Mouse (Mus musculus): ENCODE data around the gene Ush2a. TPM values are rescaled to one million over a fixed set of nuclear protein-coding genes. Genes with fewer than 3 reads are reported as not detected.

Ush2a gene
- total and polyA plus RNA-seq, 3 experiments: 0.09 to 0.13 TPM; not detected in 1

DNA sequence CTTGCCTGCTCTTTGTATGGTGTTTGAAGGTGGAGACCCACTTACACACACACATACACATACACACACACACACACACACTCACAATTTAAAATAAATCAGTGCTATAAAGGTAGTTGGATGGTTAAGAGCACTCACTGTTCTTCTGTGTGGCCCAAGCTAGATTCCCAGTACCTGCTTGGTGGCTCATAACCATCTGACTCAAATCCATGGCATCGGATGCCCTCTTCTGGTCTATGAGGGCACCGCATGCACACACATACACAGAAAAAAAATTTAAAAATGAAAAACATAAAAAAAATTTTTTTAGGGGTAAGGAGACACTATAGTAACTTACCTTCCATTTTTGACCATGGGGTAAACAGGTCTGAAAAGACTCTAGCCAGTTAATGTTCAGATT, 593.2 kb downstream of the Ush2a start:
- Histone ChIP-seq H3K4me3 (no peak overlapping the region), H3K79me2 (replicated peaks; ENCODE audit: control insufficient read depth, insufficient read depth, low read length) (no peaks in the 10 kb centered on the region), H3K9ac (ENCODE audit: low read depth, low read length) (no peak overlapping the region), H3K4me1 (ENCODE audit: control insufficient read depth, insufficient read depth, low read length) (no peaks in the 10 kb centered on the region), H3K36me3 (ENCODE audit: control insufficient read depth, insufficient read depth, low read length) (no peaks in the 10 kb centered on the region), H3K27ac (no peak overlapping the region), H3K27me3 (ENCODE audit: control insufficient read depth, insufficient read depth, low read length) (no peaks in the 10 kb centered on the region)
- intact Hi-C loops (cut with DNase I): no loop called here
- DNase-seq: no peak
- TF ChIP-seq POLR2A (IDR thresholded peaks at IDR 0.05; ENCODE audit: insufficient read depth, low read depth, low read length) (no peak), CTCF (IDR thresholded peaks at IDR 0.05) (no peak; the same call in 1 of the 2 replicates), EP300 (IDR thresholded peaks at IDR 0.05; ENCODE audit: insufficient read depth, low read depth, low read length) (no peak)
- WGBS: 98% methylated on average over 2 of the region's 2 CpGs

DNA sequence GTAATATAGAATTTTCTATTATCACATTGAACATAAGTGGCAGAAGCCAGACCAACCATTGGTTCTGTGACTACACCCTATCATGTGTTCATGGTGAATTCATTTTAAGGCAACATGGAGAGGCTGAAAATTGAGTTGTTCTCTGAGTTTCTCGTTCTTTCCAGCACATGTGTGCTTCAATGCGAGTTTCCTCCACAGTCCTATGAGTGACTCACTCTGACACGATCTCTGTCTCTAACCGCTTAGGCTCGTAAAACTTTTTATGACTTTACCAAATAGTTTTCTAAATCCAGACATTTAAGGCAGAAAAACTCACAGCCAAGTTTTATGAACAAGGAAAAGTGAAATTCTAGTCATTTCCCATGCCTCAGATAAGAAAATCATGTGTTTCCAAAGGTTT, 597.9 kb downstream of the Ush2a start:
- Histone ChIP-seq H3K27me3 (ENCODE audit: control insufficient read depth, insufficient read depth, low read length) (no peaks in the 10 kb centered on the region), H3K27ac (no peak overlapping the region), H3K36me3 (ENCODE audit: control insufficient read depth, insufficient read depth, low read length) (no peaks in the 10 kb centered on the region), H3K4me3 (no peak overlapping the region), H3K4me1 (ENCODE audit: control insufficient read depth, insufficient read depth, low read length) (no peaks in the 10 kb centered on the region), H3K79me2 (replicated peaks; ENCODE audit: control insufficient read depth, insufficient read depth, low read length) (no peaks in the 10 kb centered on the region), H3K9ac (ENCODE audit: low read depth, low read length) (no peak overlapping the region)
- no peak for TF ChIP-seq CTCF (IDR thresholded peaks at IDR 0.05)
- TF ChIP-seq POLR2A (IDR thresholded peaks at IDR 0.05; ENCODE audit: insufficient read depth, low read depth, low read length): no peak
- TF ChIP-seq EP300 (IDR thresholded peaks at IDR 0.05; ENCODE audit: insufficient read depth, low read depth, low read length): no peak
- no peak for DNase-seq
- intact Hi-C loops (cut with DNase I): no loop called here
- WGBS: 80% methylated on average over 5 of the region's 5 CpGs

DNA sequence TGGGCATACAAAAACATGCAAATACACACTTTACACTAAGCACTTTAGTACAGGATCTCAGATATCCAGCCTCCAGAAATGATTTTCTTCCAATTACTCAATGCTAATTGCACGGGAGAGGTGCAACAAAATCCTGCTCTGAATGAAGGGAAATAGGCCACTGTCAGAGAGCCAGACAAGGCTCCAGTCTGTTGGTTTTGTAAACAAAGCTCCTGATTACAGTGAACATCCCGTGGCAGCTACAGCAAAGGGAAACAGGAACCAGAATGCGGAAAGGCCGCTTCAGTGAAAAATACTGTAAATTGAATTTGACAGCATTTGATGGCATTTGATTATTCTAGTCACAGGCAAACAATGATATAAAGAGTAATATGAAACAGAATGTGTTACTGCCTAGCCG, 604.1 kb downstream of the Ush2a start:
- H3K27me3 ChIP-seq (ENCODE audit: control insufficient read depth, insufficient read depth, low read length): no peaks in the 10 kb centered on the region
- DNase-seq: no peak
- no peak overlapping the region; the same call in 1 of the 2 replicates for H3K4me3 ChIP-seq
- H3K9ac ChIP-seq (ENCODE audit: low read depth, low read length): no peak overlapping the region
- no peak overlapping the region for H3K27ac ChIP-seq
- no peak for TF ChIP-seq EP300 (IDR thresholded peaks at IDR 0.05; ENCODE audit: insufficient read depth, low read depth, low read length)
- no peaks in the 10 kb centered on the region for H3K79me2 ChIP-seq (replicated peaks; ENCODE audit: control insufficient read depth, insufficient read depth, low read length)
- intact Hi-C loops (cut with DNase I): no loop called here
- WGBS: 38% methylated on average over 5 of the region's 5 CpGs
- H3K4me1 ChIP-seq (ENCODE audit: control insufficient read depth, insufficient read depth, low read length): no peaks in the 10 kb centered on the region; the same call in none of the 2 replicates
- H3K36me3 ChIP-seq (ENCODE audit: control insufficient read depth, insufficient read depth, low read length): no peaks in the 10 kb centered on the region

DNA sequence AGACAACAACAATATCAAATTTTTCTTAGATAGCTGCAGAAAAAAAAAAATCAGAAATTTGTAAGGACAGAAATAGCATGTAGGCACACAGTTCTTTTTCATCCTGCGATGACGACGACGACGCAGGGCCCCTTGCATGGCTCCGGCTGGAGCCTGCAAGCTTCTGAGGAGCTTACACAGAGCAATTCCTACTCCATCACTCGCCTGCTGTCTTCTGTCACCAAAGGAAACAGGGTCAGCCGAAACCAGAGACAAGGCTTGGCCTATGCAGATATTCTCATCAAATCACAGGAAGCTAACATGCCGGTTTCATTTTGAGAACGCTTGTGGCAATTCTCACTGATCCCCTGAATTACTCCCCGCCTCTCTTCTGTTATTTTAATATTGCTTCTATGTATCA, 604.7 kb downstream of the Ush2a start:
- Histone ChIP-seq H3K4me1 (ENCODE audit: control insufficient read depth, insufficient read depth, low read length) (no peaks in the 10 kb centered on the region; the same call in none of the 2 replicates), H3K27me3 (ENCODE audit: control insufficient read depth, insufficient read depth, low read length) (no peaks in the 10 kb centered on the region), H3K79me2 (replicated peaks; ENCODE audit: control insufficient read depth, insufficient read depth, low read length) (no peaks in the 10 kb centered on the region), H3K4me3 (peak overlapping the region; percentile 20; the same call in 1 of the 2 replicates), H3K27ac (no peak overlapping the region), H3K9ac (ENCODE audit: low read depth, low read length) (no peak overlapping the region), H3K36me3 (ENCODE audit: control insufficient read depth, insufficient read depth, low read length) (no peaks in the 10 kb centered on the region)
- 34% methylated on average over 11 of the region's 11 CpGs for WGBS
- DNase-seq: no peak
- intact Hi-C loops (cut with DNase I): no loop called here
- no peak for TF ChIP-seq POLR2A (IDR thresholded peaks at IDR 0.05; ENCODE audit: insufficient read depth, low read depth, low read length)
- TF ChIP-seq CTCF (IDR thresholded peaks at IDR 0.05): no peak
- TF ChIP-seq EP300 (IDR thresholded peaks at IDR 0.05; ENCODE audit: insufficient read depth, low read depth, low read length): no peak

DNA sequence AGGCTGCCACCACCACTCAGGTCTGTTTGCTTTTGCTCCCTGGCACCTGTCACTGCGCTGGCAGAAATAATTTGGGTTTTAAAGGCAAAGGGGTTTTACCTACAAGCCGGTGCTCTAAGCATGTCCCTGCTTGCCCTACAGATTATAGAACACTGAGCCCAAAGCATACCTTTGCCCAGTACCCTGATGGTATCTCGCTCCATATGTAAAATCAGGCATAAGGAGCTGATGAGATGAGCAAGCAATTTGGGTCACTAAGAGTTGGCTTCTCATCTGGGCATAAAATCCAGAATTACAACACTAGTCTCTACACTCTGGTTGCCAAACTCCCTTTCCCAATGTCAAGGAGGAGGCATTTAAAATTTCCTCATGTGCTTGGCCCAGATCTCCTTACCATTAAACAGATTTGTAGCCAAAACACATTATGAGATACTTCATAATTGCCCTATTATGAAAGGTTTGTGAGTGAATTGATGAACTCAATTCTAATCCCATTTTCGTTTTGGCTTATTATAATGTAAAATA, 616.8 kb downstream of the Ush2a start:
- intact Hi-C loops (cut with DNase I): no loop called here
- H3K36me3 ChIP-seq (ENCODE audit: control insufficient read depth, insufficient read depth, low read length): no peaks in the 10 kb centered on the region
- 82% methylated on average over 4 of the region's 4 CpGs for WGBS

DNA sequence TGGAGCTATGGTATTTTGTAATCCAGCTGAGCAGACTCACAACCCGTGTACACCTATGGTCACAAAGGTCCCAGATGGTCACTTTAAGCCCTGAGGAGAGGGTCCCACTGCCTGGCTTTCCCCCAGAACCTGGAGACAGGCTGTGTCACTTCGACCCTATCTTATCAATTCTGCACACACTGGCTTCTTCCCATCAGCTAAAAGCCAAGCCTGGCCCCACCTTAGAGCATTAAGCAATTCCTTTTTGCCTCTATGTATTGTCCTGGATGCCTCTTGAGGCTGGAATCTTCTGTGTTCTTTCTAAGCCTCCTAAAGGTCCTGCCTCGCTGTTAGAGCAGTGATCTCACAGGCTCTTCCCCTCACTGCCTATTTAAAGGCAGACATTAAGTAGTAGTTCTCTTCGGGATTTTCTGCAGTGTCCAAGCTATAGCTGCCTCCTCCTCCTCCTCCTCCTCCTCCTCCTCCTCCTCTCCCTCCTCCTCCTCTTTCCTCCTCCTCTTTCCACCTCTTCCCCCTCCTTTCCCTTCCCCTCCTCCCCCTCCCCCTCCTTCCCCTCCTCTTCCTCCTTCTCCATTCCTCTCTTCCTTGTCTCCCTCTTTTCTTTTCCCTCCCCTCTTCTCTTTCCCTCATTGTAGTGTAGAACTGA, 635.2 kb downstream of the Ush2a start:
- 18% methylated on average over 4 of the region's 4 CpGs for WGBS
- intact Hi-C loops (cut with DNase I): no loop called here
- H3K4me1 ChIP-seq (ENCODE audit: control insufficient read depth, insufficient read depth, low read length): no peaks in the 10 kb centered on the region
- no peak overlapping the region for H3K27ac ChIP-seq
- no peaks in the 10 kb centered on the region for H3K36me3 ChIP-seq (ENCODE audit: control insufficient read depth, insufficient read depth, low read length)
- TF ChIP-seq CTCF (IDR thresholded peaks at IDR 0.05) (no peak), POLR2A (IDR thresholded peaks at IDR 0.05; ENCODE audit: insufficient read depth, low read depth, low read length) (no peak), EP300 (IDR thresholded peaks at IDR 0.05; ENCODE audit: insufficient read depth, low read depth, low read length) (no peak)
- H3K4me3 ChIP-seq: no peak overlapping the region
- H3K27me3 ChIP-seq (ENCODE audit: control insufficient read depth, insufficient read depth, low read length): no peaks in the 10 kb centered on the region
- DNase-seq: no peak
- H3K79me2 ChIP-seq (replicated peaks; ENCODE audit: control insufficient read depth, insufficient read depth, low read length): no peaks in the 10 kb centered on the region
- H3K9ac ChIP-seq (ENCODE audit: low read depth, low read length): no peak overlapping the region

More for the DNA sequence above, 616.8 kb downstream of the Ush2a start:
- Histone ChIP-seq H3K79me2 (replicated peaks; ENCODE audit: control insufficient read depth, insufficient read depth, low read length) (no peaks in the 10 kb centered on the region), H3K4me3 (no peak overlapping the region), H3K27me3 (ENCODE audit: control insufficient read depth, insufficient read depth, low read length) (no peaks in the 10 kb centered on the region), H3K27ac (no peak overlapping the region), H3K9ac (ENCODE audit: low read depth, low read length) (no peak overlapping the region), H3K4me1 (ENCODE audit: control insufficient read depth, insufficient read depth, low read length) (no peaks in the 10 kb centered on the region)
- no peak for DNase-seq
- TF ChIP-seq EP300 (IDR thresholded peaks at IDR 0.05; ENCODE audit: insufficient read depth, low read depth, low read length) (no peak), POLR2A (IDR thresholded peaks at IDR 0.05; ENCODE audit: insufficient read depth, low read depth, low read length) (no peak), CTCF (IDR thresholded peaks at IDR 0.05) (no peak)
